Mouse (Mus musculus): ENCODE measurements around the gene Hjurp. TPM values are rescaled to one million over a fixed set of nuclear protein-coding genes. Genes with fewer than 3 reads are reported as not detected.
"Not testable (repeated sequence)": the region's sequence is repeated elsewhere in the genome, so short reads cannot be mapped to it uniquely, and the experiment has no call there.

The Hjurp gene
- polyA plus RNA-seq, 1 experiment from 2014 or later = 182 TPM

DNA sequence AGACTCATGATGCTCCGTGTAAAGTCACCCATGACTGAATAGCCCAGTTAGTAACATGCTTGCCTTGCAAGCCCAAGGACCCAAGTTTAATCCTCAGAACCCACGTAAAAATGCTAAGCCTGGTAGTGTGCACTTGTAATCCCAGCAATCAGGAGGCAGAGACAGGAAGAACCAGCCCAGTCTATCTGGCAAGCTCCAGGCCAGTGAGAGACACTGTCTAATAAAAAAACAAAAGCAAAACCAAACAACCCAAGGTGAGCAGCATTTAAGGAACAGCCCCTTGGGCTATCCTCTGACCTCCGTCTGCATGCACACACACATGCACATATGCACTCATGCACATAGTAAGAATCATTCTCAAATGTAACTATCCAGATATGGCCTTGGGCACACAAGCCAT lies 47.9 kb downstream of the Hjurp start:
- no peaks in the 10 kb centered on the region for H3K4me1 ChIP-seq (replicated peaks; ENCODE audit: control insufficient read depth, insufficient read depth, low read length)
- H3K9ac ChIP-seq (ENCODE audit: low read length) = no peak overlapping the region
- DNase-seq (ENCODE audit: low spot score) (no peak), ATAC-seq (replicated peaks; ENCODE audit: low FRiP score, low TSS enrichment, low read depth) (no peak)
- H3K27ac ChIP-seq (ENCODE audit: low read depth) = no peak overlapping the region
- H3K36me3 ChIP-seq (ENCODE audit: control insufficient read depth, insufficient read depth, low read length) = no peaks in the 10 kb centered on the region
- H3K27me3 ChIP-seq (replicated peaks; ENCODE audit: control insufficient read depth, insufficient read depth, low read length) = no peaks in the 10 kb centered on the region
- H3K4me2 ChIP-seq (ENCODE audit: low read length) = no peak overlapping the region
- no peak overlapping the region for H3K4me3 ChIP-seq (ENCODE audit: low read depth, low read length)
- 83% methylated on average over 3 of the region's 3 CpGs for WGBS
- peaks cover 84% of the 10 kb centered on the region for H3K9me3 ChIP-seq (ENCODE audit: control insufficient read depth, low read length)

GRCm38 (mm10) chr1:88228121-88228520 lies 49.3 kb downstream of the Hjurp start:
- Histone ChIP-seq H3K36me3 (ENCODE audit: control insufficient read depth, insufficient read depth, low read length) (no peaks in the 10 kb centered on the region), H3K9me3 (ENCODE audit: control insufficient read depth, low read length) (peaks cover 71% of the 10 kb centered on the region), H3K9ac (ENCODE audit: low read length) (no peak overlapping the region), H3K4me1 (replicated peaks; ENCODE audit: control insufficient read depth, insufficient read depth, low read length) (no peaks in the 10 kb centered on the region), H3K27me3 (replicated peaks; ENCODE audit: control insufficient read depth, insufficient read depth, low read length) (no peaks in the 10 kb centered on the region), H3K4me3 (ENCODE audit: low read depth, low read length) (no peak overlapping the region), H3K4me2 (ENCODE audit: low read length) (no peak overlapping the region), H3K27ac (ENCODE audit: low read depth) (no peak overlapping the region)
- WGBS = 72% methylated on average over 7 of the region's 7 CpGs
- no peak for DNase-seq (ENCODE audit: low spot score)
- no peak for ATAC-seq (replicated peaks; ENCODE audit: low FRiP score, low TSS enrichment, low read depth)

DNA sequence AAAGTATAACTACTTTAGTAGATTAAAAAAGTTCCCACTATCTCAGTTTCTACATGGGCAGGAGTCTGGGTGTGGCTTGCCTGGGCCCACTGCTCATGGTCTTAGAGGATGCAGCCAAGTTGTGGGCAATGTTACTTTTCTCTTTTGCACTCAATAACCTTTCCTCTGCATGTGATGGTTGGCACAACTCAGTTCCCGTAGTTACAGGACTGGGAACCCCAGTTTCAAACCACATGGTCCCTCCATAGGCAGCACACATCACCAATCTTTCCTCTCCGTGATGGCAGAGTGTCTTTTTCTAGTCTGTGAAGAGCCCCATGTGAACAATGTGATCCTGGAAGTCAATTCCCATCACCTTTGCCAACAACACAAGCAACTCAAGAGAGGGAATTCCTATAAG lies 50.0 kb downstream of the Hjurp start:
- Histone ChIP-seq H3K36me3 (ENCODE audit: control insufficient read depth, insufficient read depth, low read length) (no peaks in the 10 kb centered on the region), H3K4me1 (replicated peaks; ENCODE audit: control insufficient read depth, insufficient read depth, low read length) (no peaks in the 10 kb centered on the region), H3K9ac (ENCODE audit: low read length) (no peak overlapping the region), H3K27me3 (replicated peaks; ENCODE audit: control insufficient read depth, insufficient read depth, low read length) (no peaks in the 10 kb centered on the region), H3K4me2 (ENCODE audit: low read length) (no peak overlapping the region), H3K9me3 (ENCODE audit: control insufficient read depth, low read length) (peaks cover 68% of the 10 kb centered on the region), H3K4me3 (ENCODE audit: low read depth, low read length) (no peak overlapping the region), H3K27ac (ENCODE audit: low read depth) (no peak overlapping the region)
- DNase-seq (ENCODE audit: low spot score) = no peak
- ATAC-seq (replicated peaks; ENCODE audit: low FRiP score, low TSS enrichment, low read depth) = no peak
- 56% methylated on average over 2 of the region's 2 CpGs for WGBS

DNA sequence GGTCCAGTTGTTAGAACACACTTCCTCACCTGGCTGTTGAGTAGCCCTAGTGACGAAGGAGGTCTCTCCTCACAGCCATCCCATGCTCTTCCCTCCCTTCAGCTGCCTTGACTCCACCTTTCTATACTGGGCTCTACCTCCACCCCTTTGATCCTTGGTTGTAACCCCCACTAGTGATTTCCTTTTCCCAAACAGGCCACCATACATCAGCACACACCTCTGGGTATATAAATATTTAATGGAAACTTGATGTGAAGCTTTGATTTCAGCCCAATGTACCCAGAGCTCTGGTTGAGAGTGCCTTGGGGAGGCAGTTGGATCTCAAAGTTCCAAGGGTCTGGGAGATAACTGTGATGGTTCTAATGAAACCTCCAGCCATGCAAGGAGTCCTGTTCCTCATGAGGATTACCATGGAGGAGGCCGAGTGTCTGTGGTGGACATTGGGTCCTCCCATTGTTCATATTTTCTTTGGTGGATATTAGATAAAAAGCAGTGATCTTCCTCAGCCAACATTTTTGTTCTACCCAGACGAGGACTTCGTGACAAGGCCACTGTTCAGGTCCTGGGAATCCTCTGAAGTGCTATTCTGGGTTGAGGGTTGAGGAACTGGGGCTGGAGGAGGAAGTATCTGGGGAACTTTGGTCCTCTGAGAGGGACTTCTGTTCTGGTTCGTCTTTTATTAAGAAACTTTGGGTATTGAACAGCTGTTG lies 50.6 kb downstream of the Hjurp start, which contains the start of gene Mroh2a:
TSS of gene Mroh2a (plus strand) at position 317 of the 710 bp plus-strand sequence.
- Histone ChIP-seq H3K36me3 (ENCODE audit: control insufficient read depth, insufficient read depth, low read length) (no peaks in the 10 kb centered on the region), H3K4me2 (ENCODE audit: low read length) (no peak within 1 kb of the TSS), H3K9ac (ENCODE audit: low read length) (no peak within 1 kb of the TSS), H3K9me3 (ENCODE audit: control insufficient read depth, low read length) (peaks cover 65% of the 10 kb centered on the region), H3K27ac (ENCODE audit: low read depth) (no peak within 1 kb of the TSS), H3K4me3 (ENCODE audit: low read depth, low read length) (no peak within 1 kb of the TSS), H3K27me3 (replicated peaks; ENCODE audit: control insufficient read depth, insufficient read depth, low read length) (no peaks in the 10 kb centered on the region), H3K4me1 (replicated peaks; ENCODE audit: control insufficient read depth, insufficient read depth, low read length) (no peaks in the 10 kb centered on the region)
- ATAC-seq (replicated peaks; ENCODE audit: low FRiP score, low TSS enrichment, low read depth) = no peak
- peak; percentile 52 for DNase-seq (ENCODE audit: low spot score)
- WGBS = 51% methylated on average over 5 of the region's 5 CpGs

DNA sequence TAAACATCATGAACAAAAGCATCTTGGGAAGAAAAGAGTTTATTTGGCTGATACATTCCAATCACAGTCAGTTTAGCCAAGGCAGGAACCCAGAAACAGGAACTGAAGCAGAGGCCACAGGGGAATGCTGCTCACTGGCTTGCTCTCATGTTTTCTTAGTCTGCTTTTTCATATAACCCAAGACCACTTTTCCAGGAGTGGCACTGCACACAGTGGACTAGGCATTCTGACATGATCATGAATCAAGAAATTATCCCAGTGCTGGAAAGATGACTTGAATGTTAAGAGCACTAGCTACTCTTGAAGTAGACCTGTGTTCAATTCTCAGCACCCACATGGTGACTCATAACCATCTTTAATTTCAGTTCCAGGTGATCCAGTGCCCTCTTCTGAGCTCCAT lies 51.7 kb downstream of the Hjurp start:
- Histone ChIP-seq H3K4me1 (replicated peaks; ENCODE audit: control insufficient read depth, insufficient read depth, low read length) (no peaks in the 10 kb centered on the region), H3K4me3 (ENCODE audit: low read depth, low read length) (no peak overlapping the region), H3K36me3 (ENCODE audit: control insufficient read depth, insufficient read depth, low read length) (no peaks in the 10 kb centered on the region), H3K4me2 (ENCODE audit: low read length) (no peak overlapping the region), H3K27me3 (replicated peaks; ENCODE audit: control insufficient read depth, insufficient read depth, low read length) (no peaks in the 10 kb centered on the region), H3K9me3 (ENCODE audit: control insufficient read depth, low read length) (peaks cover 55% of the 10 kb centered on the region), H3K27ac (ENCODE audit: low read depth) (no peak overlapping the region), H3K9ac (ENCODE audit: low read length) (no peak overlapping the region)
- DNase-seq (ENCODE audit: low spot score) (peak; percentile 46), ATAC-seq (replicated peaks; ENCODE audit: low FRiP score, low TSS enrichment, low read depth) (no peak)

GRCm38 (mm10) chr1:88225301-88225700 lies 52.1 kb downstream of the Hjurp start:
- H3K4me1 ChIP-seq (replicated peaks; ENCODE audit: control insufficient read depth, insufficient read depth, low read length); H3K4me2 ChIP-seq (ENCODE audit: low read length); ATAC-seq (replicated peaks; ENCODE audit: low FRiP score, low TSS enrichment, low read depth); H3K27me3 ChIP-seq (replicated peaks; ENCODE audit: control insufficient read depth, insufficient read depth, low read length); H3K36me3 ChIP-seq (ENCODE audit: control insufficient read depth, insufficient read depth, low read length); H3K27ac ChIP-seq (ENCODE audit: low read depth); DNase-seq (ENCODE audit: low spot score); H3K4me3 ChIP-seq (ENCODE audit: low read depth, low read length); H3K9ac ChIP-seq (ENCODE audit: low read length): not testable (repeated sequence)
- peaks cover 50% of the 10 kb centered on the region for H3K9me3 ChIP-seq (ENCODE audit: control insufficient read depth, low read length)
- 40% methylated on average over 2 of the region's 2 CpGs for WGBS

- Histone ChIP-seq H3K4me3 (ENCODE audit: low read depth, low read length) (no peak overlapping the region), H3K9me3 (ENCODE audit: control insufficient read depth, low read length) (peaks cover 40% of the 10 kb centered on the region), H3K27me3 (replicated peaks; ENCODE audit: control insufficient read depth, insufficient read depth, low read length) (no peaks in the 10 kb centered on the region), H3K36me3 (ENCODE audit: control insufficient read depth, insufficient read depth, low read length) (no peaks in the 10 kb centered on the region), H3K27ac (ENCODE audit: low read depth) (no peak overlapping the region), H3K9ac (ENCODE audit: low read length) (no peak overlapping the region), H3K4me1 (replicated peaks; ENCODE audit: control insufficient read depth, insufficient read depth, low read length) (no peaks in the 10 kb centered on the region), H3K4me2 (ENCODE audit: low read length) (no peak overlapping the region)
- DNase-seq (ENCODE audit: low spot score) (peak; percentile 53), ATAC-seq (replicated peaks; ENCODE audit: low FRiP score, low TSS enrichment, low read depth) (no peak)
- WGBS = 70% methylated on average over 2 of the region's 2 CpGs
These were observed 53.2 kb downstream of the Hjurp start for GRCm38 (mm10) chr1:88224029-88224776.

- no peaks in the 10 kb centered on the region for H3K27me3 ChIP-seq (replicated peaks; ENCODE audit: control insufficient read depth, insufficient read depth, low read length)
- WGBS = 46% methylated on average over 1 of the region's 1 CpGs
- no peak overlapping the region for H3K27ac ChIP-seq (ENCODE audit: low read depth)
- no peaks in the 10 kb centered on the region for H3K4me1 ChIP-seq (replicated peaks; ENCODE audit: control insufficient read depth, insufficient read depth, low read length)
- H3K9me3 ChIP-seq (ENCODE audit: control insufficient read depth, low read length) = peaks cover 34% of the 10 kb centered on the region
- H3K4me2 ChIP-seq (ENCODE audit: low read length) = no peak overlapping the region
- H3K4me3 ChIP-seq (ENCODE audit: low read depth, low read length) = no peak overlapping the region
- H3K9ac ChIP-seq (ENCODE audit: low read length) = no peak overlapping the region
- ATAC-seq (replicated peaks; ENCODE audit: low FRiP score, low TSS enrichment, low read depth) = no peak
- no peaks in the 10 kb centered on the region for H3K36me3 ChIP-seq (ENCODE audit: control insufficient read depth, insufficient read depth, low read length)
- DNase-seq (ENCODE audit: low spot score) = peak; percentile 62
These were observed 53.8 kb downstream of the Hjurp start for GRCm38 (mm10) chr1:88223591-88223990.

Data from intestine, embryonic 14.5 days (tissue).